ENCODE assay signal across 9 mouse cellular contexts in the genomic region with DNA sequence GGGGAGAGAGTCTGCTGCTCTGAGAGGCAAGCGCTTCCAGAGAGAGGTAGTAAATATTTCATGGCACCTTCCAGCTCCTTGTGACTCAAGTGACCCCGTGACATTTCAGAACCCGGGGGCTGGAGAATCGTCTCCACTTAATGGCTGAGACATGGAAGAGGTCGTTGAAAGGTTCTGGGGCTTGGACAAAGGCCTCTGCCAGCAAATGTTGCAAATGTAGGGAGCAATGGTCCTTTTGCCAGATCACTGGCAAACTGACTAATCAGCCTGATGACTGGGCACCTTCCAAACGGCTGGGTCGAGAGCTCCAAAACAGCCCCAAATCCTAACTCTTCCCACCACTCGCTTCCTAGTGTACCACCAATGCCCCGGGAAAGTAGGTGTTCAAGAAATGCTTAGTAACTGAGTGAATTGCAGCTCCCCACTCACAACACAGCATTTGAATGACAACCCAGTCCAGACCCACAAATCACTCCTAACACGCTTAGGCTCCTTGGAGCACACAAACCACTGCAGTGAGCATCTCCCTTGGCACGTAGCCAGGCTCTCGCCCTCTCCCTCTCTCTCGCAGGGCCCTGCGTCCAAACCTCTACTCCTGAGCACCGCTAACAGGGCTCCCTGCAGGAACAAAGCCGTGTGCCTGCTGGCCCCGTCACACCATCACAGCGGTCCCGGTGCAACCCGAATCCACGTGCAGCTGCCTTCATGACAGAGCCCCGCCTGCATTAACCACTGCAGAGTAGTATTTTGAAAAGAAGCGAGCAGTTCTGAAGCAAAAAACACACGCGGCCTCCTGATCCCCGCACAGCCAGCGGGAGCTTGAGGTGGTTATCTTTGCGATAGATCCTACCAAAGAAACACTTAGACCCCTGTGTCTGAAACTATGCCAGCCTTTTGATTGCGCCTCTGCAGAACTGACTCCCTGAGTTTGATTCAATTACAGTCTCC. TPM values are rescaled to one million over a fixed set of nuclear protein-coding genes. Genes with fewer than 3 reads are reported as not detected.
DNase-seq lines count a peak whose midpoint lies in the region; ATAC-seq and TF ChIP-seq lines count a peak whose summit lies in the region.
"Had no signal": no experiment of that assay in that cellular context is flagged by ENCODE, and none has a peak within 500 bp of the region (broad histone marks: within the 10 kb centered on the region; RNA-seq: fewer than 3 reads in every experiment).

No protein-coding gene starts in this region.

- 9% methylated on average over 29 of the region's 29 CpGs for WGBS in forebrain, embryonic 15.5 days
- WGBS in midbrain, postnatal 0 days, result 13% methylated on average over 29 of the region's 29 CpGs
- WGBS in liver, postnatal 0 days (ENCODE audit: insufficient replicate concordance), result 14% methylated on average over 29 of the region's 29 CpGs

- no peaks in the 10 kb centered on the region for H3K9me3 ChIP-seq in forebrain, embryonic 15.5 days
- no peaks in the 10 kb centered on the region for H3K9me3 ChIP-seq in midbrain, postnatal 0 days (ENCODE audit: low read length)
- H3K9me3 ChIP-seq in liver, postnatal 0 days (ENCODE audit: low read length), result no peaks in the 10 kb centered on the region

- no peaks in the 10 kb centered on the region for H3K36me3 ChIP-seq in forebrain, embryonic 15.5 days
- H3K36me3 ChIP-seq in midbrain, postnatal 0 days (ENCODE audit: insufficient read depth, low read length), result no peaks in the 10 kb centered on the region
- no peaks in the 10 kb centered on the region for H3K36me3 ChIP-seq in liver, postnatal 0 days (replicated peaks; ENCODE audit: insufficient read depth, low read length)

- peaks cover 39% of the 10 kb centered on the region for H3K4me1 ChIP-seq in forebrain, embryonic 15.5 days
- peaks cover 7% of the 10 kb centered on the region for H3K4me1 ChIP-seq in midbrain, postnatal 0 days (ENCODE audit: insufficient read depth, low read length)
- peaks cover 18% of the 10 kb centered on the region for H3K4me1 ChIP-seq in liver, postnatal 0 days (ENCODE audit: insufficient read depth)

- H3K4me2 ChIP-seq in forebrain, embryonic 15.5 days (replicated peaks), result peak overlapping the region; percentile 100
- H3K4me2 ChIP-seq in midbrain, postnatal 0 days (ENCODE audit: low read depth, low read length, poor library complexity, severe bottlenecking), result peak overlapping the region; percentile 99
- no peak overlapping the region for H3K4me2 ChIP-seq in liver, postnatal 0 days (ENCODE audit: low read depth, low read length)

- peak; percentile 38 to 42 for DNase-seq in kidney, postnatal 4 days
- no peak for DNase-seq in kidney, postnatal 14 days
- DNase-seq in cerebellum, postnatal 36 days, result peak; percentile 44 to 54
- DNase-seq in midbrain, postnatal 0 days (ENCODE audit: low spot score), result no peak
- no peak for DNase-seq in liver, postnatal 0 days
- DNase-seq in lung, postnatal 4 days, result no peak

- no peak for TF ChIP-seq CTCF in midbrain, postnatal 0 days (IDR thresholded peaks at IDR 0.05)
- TF ChIP-seq CTCF in liver, postnatal 0 days (IDR thresholded peaks at IDR 0.05; ENCODE audit: low read depth), result no peak

- no peak for ATAC-seq in forebrain, embryonic 15.5 days (replicated peaks)
- no peak for ATAC-seq in midbrain, postnatal 0 days (ENCODE audit: low FRiP score)
- ATAC-seq in inflammation-experienced regulatory T-cells, adult 6 months, result no peak
- no peak for ATAC-seq in liver, postnatal 0 days

- H3K27me3 ChIP-seq in forebrain, embryonic 15.5 days, result peaks cover 19% of the 10 kb centered on the region; the same call in 1 of the 2 replicates
- peaks cover 24% of the 10 kb centered on the region for H3K27me3 ChIP-seq in midbrain, postnatal 0 days (ENCODE audit: insufficient read depth, low read length)
- peaks cover 69% of the 10 kb centered on the region for H3K27me3 ChIP-seq in liver, postnatal 0 days (ENCODE audit: insufficient read depth, low read length)

- TF ChIP-seq EP300 in liver, postnatal 0 days (IDR thresholded peaks at IDR 0.05; ENCODE audit: low read depth), result no peak

- H3K9ac ChIP-seq in forebrain, embryonic 15.5 days (replicated peaks), result peak overlapping the region; percentile 71; the same call in 1 of the 2 replicates
- H3K9ac ChIP-seq in midbrain, postnatal 0 days (replicated peaks; ENCODE audit: low read length, poor library complexity, severe bottlenecking), result no peak overlapping the region
- H3K9ac ChIP-seq in liver, postnatal 0 days (replicated peaks), result no peak overlapping the region

- H3K4me3 ChIP-seq in forebrain, embryonic 15.5 days, result peak overlapping the region; percentile 71
- H3K4me3 ChIP-seq in midbrain, postnatal 0 days (ENCODE audit: low read depth, low read length), result peak overlapping the region; percentile 66
- H3K4me3 ChIP-seq in liver, postnatal 0 days (ENCODE audit: low read depth, low read length), result no peak overlapping the region

- H3K27ac ChIP-seq in forebrain, embryonic 15.5 days (replicated peaks), result no peak overlapping the region
- H3K27ac ChIP-seq in midbrain, postnatal 0 days (ENCODE audit: low read depth, low read length), result no peak overlapping the region
- H3K27ac ChIP-seq in liver, postnatal 0 days (ENCODE audit: low read depth), result no peak overlapping the region

RNA-seq across cellular contexts. Expression of a gene that starts 2.0 kb away (rescaled TPM):
- 9.2 and 9.8 TPM in 2 replicates for polyA plus RNA-seq in forebrain, embryonic 15.5 days (2015; fragmentation: Nextera tagmentation; extraction: Ambion mirVana)
- total RNA-seq in midbrain, postnatal 0 days (2014; rRNA removed), result 15.5 and 29.8 TPM in 2 replicates
- 11.1 and 12.7 TPM in 2 replicates for polyA plus RNA-seq in midbrain, postnatal 0 days (2015; fragmentation: Nextera tagmentation; extraction: Ambion mirVana)
- polyA plus RNA-seq in inflammation-experienced regulatory T-cells, adult 6 months (2017; shearing (Covaris generic)), result not detected
- polyA plus RNA-seq in liver, postnatal 0 days (2015; fragmentation: Nextera tagmentation; extraction: Ambion mirVana), result not detected in 2 replicates
- total RNA-seq: megakaryocyte, adult 5-6 weeks had no signal

RNA-seq across cellular contexts. Expression of a gene that starts 34.2 kb away (rescaled TPM):
- polyA plus RNA-seq in forebrain, embryonic 15.5 days (2015; fragmentation: Nextera tagmentation; extraction: Ambion mirVana), result 22.7 and 27.7 TPM in 2 replicates
- 61.7 and 64.6 TPM in 2 replicates for total RNA-seq in midbrain, postnatal 0 days (2014; rRNA removed)
- 11.4 and 16.2 TPM in 2 replicates for polyA plus RNA-seq in midbrain, postnatal 0 days (2015; fragmentation: Nextera tagmentation; extraction: Ambion mirVana)
- polyA plus RNA-seq in inflammation-experienced regulatory T-cells, adult 6 months (2017; shearing (Covaris generic)), result 10 to 100 TPM; 25.5 to 32.7 (median 30.3) TPM
- 8.2 and 10.1 TPM in 2 replicates for polyA plus RNA-seq in liver, postnatal 0 days (2015; fragmentation: Nextera tagmentation; extraction: Ambion mirVana)

RNA-seq across cellular contexts. Expression of a gene that starts 43.5 kb away (rescaled TPM):
- polyA plus RNA-seq in forebrain, embryonic 15.5 days (2015; fragmentation: Nextera tagmentation; extraction: Ambion mirVana), result 96.9 and 98.6 TPM in 2 replicates
- 33.2 and 41.5 TPM in 2 replicates for total RNA-seq in midbrain, postnatal 0 days (2014; rRNA removed)
- 95.5 and 101 TPM in 2 replicates for polyA plus RNA-seq in midbrain, postnatal 0 days (2015; fragmentation: Nextera tagmentation; extraction: Ambion mirVana)
- polyA plus RNA-seq in inflammation-experienced regulatory T-cells, adult 6 months (2017; shearing (Covaris generic)), result 100 to 1,000 TPM; 116 to 141 (median 122) TPM
- 58.7 and 61.8 TPM in 2 replicates for polyA plus RNA-seq in liver, postnatal 0 days (2015; fragmentation: Nextera tagmentation; extraction: Ambion mirVana)

RNA-seq across cellular contexts. Expression of a gene that starts 57.4 kb away (rescaled TPM):
- 44.4 and 46.2 TPM in 2 replicates for polyA plus RNA-seq in forebrain, embryonic 15.5 days (2015; fragmentation: Nextera tagmentation; extraction: Ambion mirVana)
- 28.4 and 30.0 TPM in 2 replicates for total RNA-seq in midbrain, postnatal 0 days (2014; rRNA removed)
- 16.9 and 18.4 TPM in 2 replicates for polyA plus RNA-seq in midbrain, postnatal 0 days (2015; fragmentation: Nextera tagmentation; extraction: Ambion mirVana)
- 10 to 100 TPM; 15.9 to 27.8 (median 21.3) TPM for polyA plus RNA-seq in inflammation-experienced regulatory T-cells, adult 6 months (2017; shearing (Covaris generic))
- polyA plus RNA-seq in liver, postnatal 0 days (2015; fragmentation: Nextera tagmentation; extraction: Ambion mirVana), result 6.9 and 8.0 TPM in 2 replicates

Comparison
In these comparisons a context has a peak if more than half of its experiments do, and no peak if none do; other contexts are left out.
1. DNase-seq: peak in kidney, postnatal 4 days (2 of 2) and cerebellum, postnatal 36 days (2 of 2); none in kidney, postnatal 14 days (single experiment), midbrain, postnatal 0 days (single experiment), liver, postnatal 0 days (single experiment) and lung, postnatal 4 days (0 of 2).